Mouse (Mus musculus) thymus, adult 2 months (tissue): ENCODE data around the gene Sgms1.

Experiments
- CTCF ChIP-seq: fragments of 200-500 bp; IDR thresholded peaks from 2 replicates; pipeline ENCODE4 v1.5.1; 2012; ENCODE audit warnings: mild to moderate bottlenecking, control low read depth, low read length, moderate library complexity, borderline replicate concordance; ENCODE audit not compliant: control insufficient read depth, poor library complexity, insufficient read depth; ENCODE audit errors: extremely low read depth
- POLR2A ChIP-seq: fragments of 200-500 bp; IDR thresholded peaks from 2 replicates; pipeline ENCODE4 v1.6.1; 2012; ENCODE audit warnings: mild to moderate bottlenecking, low read length, control low read depth, moderate library complexity; ENCODE audit not compliant: control insufficient read depth, poor library complexity, insufficient read depth; ENCODE audit errors: extremely low read depth

- TF ChIP-seq CTCF (no peak), POLR2A (no peak)
These were observed 8.0 kb downstream of the Sgms1 start for GRCm38 (mm10) chr19:32381511-32381961.
